Mouse (Mus musculus) B cell, adult 2 months (primary cell): Measurements from ENCODE around the gene Tmem98.

ENCODE experiments used
- DNase-seq, 2 experiments: peaks; one replicate each; pipeline ENCODE4 v3.0.0; 2022

The Tmem98 gene

DNA sequence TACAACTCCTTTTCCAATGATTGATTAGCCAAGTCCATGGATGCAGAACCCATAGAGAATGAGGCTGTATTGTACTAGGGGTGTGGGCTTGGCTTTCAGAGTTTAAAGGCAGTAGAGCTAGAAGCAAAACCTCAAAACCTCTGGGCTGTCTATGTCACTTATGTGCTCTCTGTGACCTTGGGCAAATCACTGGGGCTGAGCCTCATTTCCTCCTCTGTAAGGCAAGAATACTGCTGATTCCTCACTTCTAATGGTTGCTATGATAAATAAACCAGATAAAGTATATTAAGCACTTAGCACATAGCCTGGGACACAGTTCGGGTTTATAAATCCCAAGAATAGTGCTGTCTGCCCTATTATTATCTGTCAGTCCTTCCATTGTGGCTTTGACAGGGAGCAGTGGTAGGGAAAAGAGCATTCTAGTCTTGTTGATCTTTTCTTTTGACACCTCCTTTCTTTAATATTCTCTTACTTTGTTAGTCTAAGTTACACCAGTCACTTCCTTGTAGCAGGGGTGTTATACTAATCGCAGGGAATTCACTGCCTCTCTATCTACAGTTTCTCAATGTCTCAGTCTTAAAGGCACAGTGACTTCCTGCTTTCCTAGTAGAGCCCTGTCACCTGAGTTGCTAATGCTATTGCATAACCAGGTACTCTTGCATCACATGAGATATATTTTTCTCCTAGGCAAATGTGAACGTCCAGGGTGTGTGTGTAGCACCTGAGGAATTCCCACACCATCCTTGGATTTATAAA is 18.1 kb upstream of the Tmem98 start:
- no peak for DNase-seq

DNA sequence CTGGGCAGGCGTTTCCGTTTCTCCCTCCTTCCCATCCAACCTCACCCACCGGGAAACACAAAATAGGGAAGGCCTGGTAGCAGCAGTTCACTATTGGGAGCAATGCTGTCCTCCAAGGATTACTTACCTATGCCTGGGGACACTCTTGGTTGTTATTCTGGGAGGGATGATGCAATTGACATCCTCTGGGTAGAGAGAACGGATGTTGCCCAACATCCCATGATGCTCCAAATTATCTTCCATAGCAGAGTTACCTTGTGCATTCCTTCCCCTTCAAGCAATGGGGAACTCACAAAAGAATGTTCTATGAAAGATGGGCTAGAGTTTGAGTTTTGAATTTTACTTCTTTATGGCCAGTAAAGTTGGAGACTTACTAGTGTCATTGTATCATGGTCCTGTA is 16.6 kb upstream of the Tmem98 start:
- no peak for DNase-seq

DNA sequence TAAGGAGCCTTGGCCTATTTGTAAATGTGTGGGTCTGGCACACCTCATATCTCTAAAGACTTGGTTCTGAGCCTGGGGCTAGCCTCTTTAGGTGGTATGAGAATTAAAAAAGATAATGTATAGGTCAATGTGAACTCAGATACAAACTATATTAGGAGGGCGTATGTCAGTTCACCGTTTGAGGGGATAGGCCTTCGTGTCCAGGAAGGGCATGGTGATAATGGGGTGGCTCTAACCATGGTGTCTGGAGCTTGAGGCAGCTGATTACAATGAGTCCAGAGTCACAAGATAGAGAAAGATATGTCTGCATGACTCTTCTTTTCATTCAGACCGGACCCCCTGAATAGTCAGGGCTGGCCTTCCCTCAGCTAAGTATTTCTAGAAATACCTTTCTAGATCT is 15.7 kb upstream of the Tmem98 start:
- DNase-seq, result no peak

DNA sequence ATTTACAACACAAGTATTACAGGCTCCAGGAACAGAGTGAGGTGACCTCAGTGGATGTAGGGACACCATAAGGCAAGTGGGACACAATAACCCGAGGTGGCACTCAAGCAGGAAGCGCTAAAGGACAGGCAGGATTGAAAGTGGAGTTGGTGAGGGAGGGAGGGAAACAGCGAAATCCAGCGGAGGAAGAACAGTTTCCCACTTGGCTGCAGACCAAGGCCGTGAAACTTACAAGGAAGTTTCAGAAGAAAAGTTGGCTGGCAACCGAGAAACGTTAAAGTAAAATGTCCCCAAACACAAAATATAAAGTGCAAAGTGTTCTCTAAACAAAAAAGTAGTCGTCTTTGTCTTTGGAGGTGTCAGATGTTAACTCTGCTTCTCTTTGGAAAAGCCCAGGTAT is 14.5 kb upstream of the Tmem98 start:
- no peak for DNase-seq

DNA sequence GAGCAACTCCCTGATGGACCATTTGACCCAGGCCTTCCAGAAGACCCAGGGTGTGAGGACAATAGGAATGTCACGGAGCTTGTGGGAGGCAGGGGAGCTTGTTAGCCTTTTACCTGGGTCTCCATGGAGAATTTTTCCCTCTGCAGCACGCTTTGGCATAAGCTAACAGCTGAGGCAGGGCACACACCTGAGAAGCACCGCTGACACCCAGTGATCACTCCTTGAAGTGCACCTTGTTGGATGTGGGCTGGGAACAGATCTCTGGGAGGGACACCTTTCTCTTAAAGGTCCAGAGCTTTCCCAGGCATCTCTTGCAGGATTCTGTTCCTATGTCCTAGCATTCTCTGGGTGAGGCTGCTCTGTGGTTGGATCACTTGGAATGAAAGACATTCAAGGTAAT is 10.0 kb upstream of the Tmem98 start:
- DNase-seq, result peak in 1 of 2 experiments; percentile 9

DNA sequence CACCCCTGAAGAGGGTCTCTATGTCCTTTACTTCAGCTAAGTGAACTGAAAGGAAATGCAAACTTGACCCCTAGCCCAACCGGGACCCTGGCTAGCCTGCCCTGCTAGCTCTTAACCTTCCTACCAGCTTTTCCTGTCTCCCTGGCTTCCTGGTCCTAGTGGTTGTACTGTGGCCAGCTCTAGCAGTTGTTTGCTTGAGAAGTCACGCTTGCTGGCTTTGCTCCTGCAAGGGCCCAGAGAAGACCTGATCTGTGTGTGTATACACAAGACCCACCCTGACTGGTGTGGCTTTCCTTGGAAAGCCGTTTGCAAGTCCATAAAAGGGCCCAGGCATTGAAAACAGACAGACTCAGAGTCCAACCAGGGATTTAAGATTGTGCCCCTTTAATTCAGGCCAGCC is 7.3 kb upstream of the Tmem98 start:
- no peak for DNase-seq

GRCm38 (mm10) chr11:80808551-80809070 is 1.4 kb upstream of the Tmem98 start:
- no peak for DNase-seq

DNA sequence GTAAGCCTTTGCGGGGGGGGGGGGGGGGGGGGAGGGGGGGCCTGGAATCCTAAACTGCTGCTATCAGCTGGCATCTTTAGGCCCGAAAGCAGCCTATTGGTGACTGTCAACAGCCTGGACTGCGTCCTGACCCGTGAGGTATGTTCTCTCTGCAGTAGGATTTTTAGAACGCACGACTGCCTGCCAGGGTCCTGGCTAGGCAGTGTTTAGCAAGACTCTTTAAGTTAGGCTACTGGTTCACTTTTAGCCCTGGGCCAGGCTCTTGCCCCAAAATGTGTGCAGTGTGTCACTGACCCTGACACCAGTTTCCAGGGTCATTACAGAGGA is 346 bp upstream of the Tmem98 start:
- DNase-seq, result no peak

DNA sequence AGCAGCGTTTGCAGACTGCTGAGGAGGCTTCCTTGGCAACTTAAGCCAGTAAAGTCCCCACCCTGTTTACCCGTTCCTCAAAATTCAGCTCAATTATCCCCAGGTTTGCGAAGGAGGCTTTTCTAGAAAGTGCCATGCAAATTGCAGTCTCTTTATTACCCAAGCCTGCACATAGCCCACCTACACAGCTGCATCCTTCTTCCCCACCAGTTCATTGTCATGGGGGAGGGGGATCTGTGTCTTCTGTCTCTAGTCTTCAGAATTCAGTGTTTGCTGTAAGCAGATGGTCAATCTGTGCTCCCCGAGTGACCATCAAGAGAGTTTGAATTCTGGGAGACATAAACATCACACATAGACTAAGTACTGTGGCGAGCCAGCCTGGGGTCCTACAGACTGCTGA is 1.2 kb downstream of the Tmem98 start:
- no peak for DNase-seq

DNA sequence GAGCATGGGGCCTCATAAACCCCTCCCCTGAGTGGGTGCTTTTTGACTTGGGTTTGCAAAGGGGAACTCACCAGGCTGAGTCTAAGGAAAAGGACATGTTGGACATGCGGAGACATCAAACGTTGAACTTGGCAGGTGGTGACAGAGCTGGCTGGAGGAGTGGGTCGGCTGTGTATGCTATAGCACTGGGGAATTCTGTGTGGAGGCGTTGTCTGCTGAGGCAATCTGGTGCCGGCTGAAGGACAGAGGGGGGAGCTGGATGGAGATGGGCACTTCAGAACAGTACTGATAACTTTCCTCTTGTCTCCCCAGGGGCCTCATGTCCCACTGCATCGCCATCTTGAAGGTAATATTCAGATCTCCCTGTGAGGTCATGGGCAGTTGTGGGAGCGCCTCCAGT is 5.4 kb downstream of the Tmem98 start:
- no peak for DNase-seq

- peak; percentile 61 for DNase-seq
Measured at GRCm38 (mm10) chr11:80818060-80818697, 8.2 kb downstream of the Tmem98 start.

- no peak for DNase-seq
Measured at GRCm38 (mm10) chr11:80820085-80820484, 10.1 kb downstream of the Tmem98 start.

- DNase-seq, result no peak
Measured at GRCm38 (mm10) chr11:80821296-80821695, 11.3 kb downstream of the Tmem98 start.

DNA sequence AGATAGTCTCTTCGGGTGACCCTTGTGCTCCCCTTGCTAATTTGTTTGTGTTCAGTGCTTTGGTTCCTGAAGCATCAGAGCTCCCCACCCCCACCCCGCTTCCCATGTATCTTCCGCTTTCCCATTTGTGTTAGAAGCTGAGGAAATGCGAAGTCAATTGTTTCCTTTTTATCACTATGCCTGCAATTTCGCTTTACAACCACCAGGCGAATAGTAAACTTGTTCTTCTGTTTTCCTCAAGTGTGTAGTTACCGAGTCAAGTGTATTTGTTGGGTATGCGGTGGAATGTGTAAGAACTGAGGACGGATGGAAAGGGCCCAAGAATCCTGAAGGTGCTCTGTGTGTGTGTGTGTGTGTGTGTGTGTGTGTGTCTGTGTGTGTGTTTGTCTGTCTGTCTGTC is 11.8 kb downstream of the Tmem98 start:
- DNase-seq, result no peak

DNA sequence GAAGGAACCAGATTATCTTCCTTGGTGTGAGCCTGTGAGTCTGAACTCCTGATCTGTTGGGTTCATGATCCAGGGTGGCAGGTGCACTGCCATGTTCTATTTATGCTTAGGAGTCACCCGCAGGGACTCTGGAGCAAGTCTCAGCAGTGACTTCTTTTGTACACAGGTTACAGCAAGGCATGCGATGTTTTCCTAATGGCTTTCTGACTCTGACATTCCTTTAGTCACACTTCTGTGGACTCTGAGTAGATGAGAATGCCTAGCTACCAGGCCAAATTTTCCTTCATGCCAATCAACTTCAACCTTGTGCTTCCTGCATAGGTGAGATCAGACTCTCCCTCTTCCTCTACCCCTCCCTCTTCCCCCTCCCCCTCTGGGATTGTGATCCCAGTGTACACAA is 25.4 kb downstream of the Tmem98 start:
- no peak for DNase-seq

DNA sequence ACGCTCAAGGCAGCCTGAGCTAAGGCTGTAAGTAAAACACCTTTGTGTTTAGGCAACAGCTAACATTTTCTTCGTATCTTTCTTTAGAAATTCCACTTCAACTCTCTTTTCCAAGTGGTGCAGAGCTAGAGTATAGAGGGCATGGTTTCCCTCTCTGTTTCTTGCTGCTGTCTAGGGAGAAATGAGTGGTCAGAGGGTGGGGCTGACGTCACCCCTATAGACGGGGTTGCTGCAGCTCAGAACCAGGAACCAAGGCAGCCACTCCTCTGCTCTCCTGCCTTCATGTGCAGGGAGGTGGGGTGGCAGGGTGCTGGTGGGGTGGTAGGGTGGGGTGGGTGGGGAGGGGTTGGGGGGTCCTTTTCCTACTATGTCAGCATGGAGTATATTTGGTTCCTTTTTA is 25.9 kb downstream of the Tmem98 start:
- no peak for DNase-seq

- no peak for DNase-seq
Measured at GRCm38 (mm10) chr11:80838724-80839123, 28.7 kb downstream of the Tmem98 start.

GRCm38 (mm10) chr11:80843435-80843834 is 33.5 kb downstream of the Tmem98 start:
- no peak for DNase-seq

DNA sequence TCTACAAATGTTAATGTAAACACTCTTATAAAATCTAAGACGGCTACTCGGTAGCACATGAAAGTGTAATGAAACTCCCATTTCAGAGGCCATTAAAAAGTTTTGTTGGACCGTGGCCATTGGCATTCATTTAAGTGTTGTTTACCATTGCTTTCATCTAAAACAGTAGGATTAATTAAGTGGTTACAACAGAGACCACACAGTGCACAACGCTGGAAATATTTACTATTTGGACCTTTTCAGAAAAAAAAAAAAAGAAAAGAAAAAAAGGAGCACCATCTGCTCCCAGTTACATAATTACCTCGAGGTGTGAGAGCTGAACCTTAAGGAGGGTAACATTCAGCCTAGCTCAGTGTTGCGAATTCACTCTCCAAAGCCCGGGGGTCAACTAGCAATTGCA is 35.5 kb downstream of the Tmem98 start:
- no peak for DNase-seq

GRCm38 (mm10) chr11:80846115-80846514 is 36.1 kb downstream of the Tmem98 start:
- DNase-seq, result no peak

GRCm38 (mm10) chr11:80848131-80848530 is 38.2 kb downstream of the Tmem98 start:
- no peak for DNase-seq

DNA sequence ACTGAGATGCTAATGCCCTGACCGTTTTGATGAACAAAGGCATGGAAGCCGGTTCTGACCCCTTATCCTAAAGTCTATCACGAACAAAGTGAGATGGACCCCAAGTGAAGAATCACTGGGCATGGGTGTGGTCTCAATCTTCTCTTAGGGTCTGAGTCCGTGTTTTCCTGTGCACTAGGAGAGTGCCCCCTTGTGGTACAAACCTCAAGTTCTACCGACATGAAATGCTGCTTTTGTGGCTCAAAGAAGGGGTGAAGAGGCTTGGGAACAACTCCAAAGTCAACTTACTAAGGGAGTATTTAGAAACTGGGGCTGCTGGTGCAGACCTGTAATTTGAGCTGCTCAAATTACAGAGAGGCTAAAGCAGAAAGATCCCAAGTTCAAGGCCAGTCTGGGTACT is 41.9 kb downstream of the Tmem98 start:
- DNase-seq, result peak; percentile 16 to 19

DNA sequence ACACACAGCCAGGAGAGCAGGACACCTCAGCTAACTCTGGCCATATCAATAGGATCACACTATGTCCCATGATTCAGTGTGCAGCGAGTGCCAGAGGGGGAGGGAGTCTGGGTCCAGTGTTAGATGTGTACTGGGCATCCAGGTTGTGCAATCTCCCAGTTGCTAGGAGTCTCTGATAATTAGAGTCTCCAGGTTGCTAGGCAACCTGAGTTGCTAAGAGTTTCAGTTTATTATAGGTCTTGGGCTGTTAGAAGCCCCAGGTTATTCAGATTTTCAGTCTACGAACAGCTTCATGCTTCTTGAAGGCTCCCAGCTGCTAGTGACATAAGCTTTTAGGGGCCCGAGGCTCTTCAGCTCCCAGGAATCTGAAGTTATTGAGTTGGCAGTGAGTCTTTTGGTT is 43.0 kb downstream of the Tmem98 start:
- DNase-seq, result no peak

DNA sequence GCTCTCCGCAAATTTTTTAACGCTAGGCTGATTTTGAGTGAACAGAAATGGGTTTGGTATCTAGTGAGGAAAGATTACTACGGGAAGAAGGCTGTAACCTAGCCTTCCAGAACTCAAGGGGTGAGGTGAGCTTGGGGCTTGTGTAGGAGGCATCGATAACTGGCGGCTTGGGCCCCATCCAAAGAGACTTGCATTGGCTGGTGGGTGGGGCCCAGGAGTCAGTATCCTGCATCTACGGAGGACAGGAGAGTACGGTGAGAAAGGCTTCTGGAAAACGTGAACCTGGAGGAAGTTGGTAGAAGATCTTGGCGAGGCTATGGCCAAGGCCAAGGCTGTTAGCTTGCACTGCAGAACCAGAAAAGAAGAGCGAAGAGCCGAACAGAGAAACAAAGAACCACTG is 44.5 kb downstream of the Tmem98 start:
- DNase-seq, result no peak

- DNase-seq, result no peak
Measured at GRCm38 (mm10) chr11:80854908-80855307, 44.9 kb downstream of the Tmem98 start.
